Mouse (Mus musculus) neural tube, embryonic 11.5 days (tissue): Measurements from ENCODE around the gene Il6ra. TPM values are rescaled to one million over a fixed set of nuclear protein-coding genes. Genes with fewer than 3 reads are reported as not detected.

ENCODE experiments used
- ATAC-seq: fragments of 200-750 bp; cut with Nextera tagmentation; 2 replicates; pipeline ENCODE4 v1.8.0; 2017; ENCODE audit warnings: moderate number of reproducible peaks, mild to moderate bottlenecking, moderate TSS enrichment, moderate library complexity; ENCODE audit not compliant: insufficient read depth, low FRiP score, low TSS enrichment
- DNase-seq: peaks from one replicate; pipeline ENCODE4 v3.0.0-alpha.2; 2015; ENCODE audit warnings: low spot score
- H3K27ac ChIP-seq: fragments of 300-500 bp; sonication (generic); 2 replicates; pipeline ENCODE4 v1.5.1; 2014; ENCODE audit warnings: low read depth, mild to moderate bottlenecking, low read length
- H3K27me3 ChIP-seq: fragments of 300-500 bp; sonication (generic); 2 replicates; pipeline ENCODE4 v1.6.1; 2014; ENCODE audit warnings: mild to moderate bottlenecking, low read length, mixed read lengths; ENCODE audit not compliant: control insufficient read depth, insufficient read depth
- H3K36me3 ChIP-seq: fragments of 300-500 bp; sonication (generic); 2 replicates; pipeline ENCODE4 v1.6.1; 2014; ENCODE audit warnings: mild to moderate bottlenecking, low read length, moderate library complexity, mixed read lengths; ENCODE audit not compliant: control insufficient read depth, insufficient read depth
- H3K4me1 ChIP-seq: fragments of 300-500 bp; sonication (generic); 2 replicates; pipeline ENCODE4 v1.6.1; 2014; ENCODE audit warnings: low read length, mixed read lengths; ENCODE audit not compliant: control insufficient read depth, insufficient read depth
- H3K4me2 ChIP-seq: fragments of 300-500 bp; sonication (generic); 2 replicates; pipeline ENCODE4 v1.6.1; 2014; ENCODE audit warnings: low read depth, mild to moderate bottlenecking, moderate library complexity
- H3K4me3 ChIP-seq: fragments of 300-500 bp; sonication (generic); 2 replicates; pipeline ENCODE4 v1.5.1; 2014; ENCODE audit warnings: low read depth, low read length
- H3K9ac ChIP-seq: fragments of 300-500 bp; sonication (generic); 2 replicates; pipeline ENCODE4 v1.6.1; 2014; ENCODE audit warnings: mild to moderate bottlenecking, low read length
- H3K9me3 ChIP-seq: fragments of 300-500 bp; sonication (generic); 2 replicates; pipeline ENCODE4 v1.6.1; 2016; ENCODE audit warnings: low read length; ENCODE audit not compliant: control insufficient read depth
- WGBS: fragments of 180-500 bp; shearing (Covaris S2); extraction: QIAGEN DNeasy Blood & Tissue Kit; methylation state at CpG from one replicate; pipeline ENCODE4 v1.1.7; 2014; 5-methylcytosine and 5-hydroxymethylcytosine counted together
- polyA plus RNA-seq: library from polyadenylated mRNA; unstranded; fragments of >200 nt; fragmentation: Nextera tagmentation; extraction: Ambion mirVana; gene quantifications from 2 replicates; pipeline ENCODE4 v1.2.1, GENCODE M21; 2014

Il6ra gene
- polyA plus RNA-seq, 1 experiment from 2014 or later: 0.08 TPM

- 72% methylated on average over 7 of the region's 7 CpGs for WGBS
- ATAC-seq (no peak), DNase-seq (no peak)
- no peak overlapping the region for H3K4me3 ChIP-seq
- no peak overlapping the region for H3K4me2 ChIP-seq
- no peak overlapping the region for H3K9ac ChIP-seq
- H3K9me3 ChIP-seq: no peaks in the 10 kb centered on the region
- no peaks in the 10 kb centered on the region for H3K4me1 ChIP-seq
- H3K27me3 ChIP-seq: no peaks in the 10 kb centered on the region
- H3K36me3 ChIP-seq: no peaks in the 10 kb centered on the region
- no peak overlapping the region for H3K27ac ChIP-seq
Measured at GRCm38 (mm10) chr3:89819897-89820296, 93.1 kb downstream of the Il6ra start.

- no peaks in the 10 kb centered on the region for H3K4me1 ChIP-seq
- ATAC-seq: no peak
- H3K4me2 ChIP-seq: no peak overlapping the region
- no peaks in the 10 kb centered on the region for H3K36me3 ChIP-seq
- H3K27me3 ChIP-seq: no peaks in the 10 kb centered on the region
- no peak overlapping the region for H3K27ac ChIP-seq
- no peak overlapping the region for H3K4me3 ChIP-seq
- H3K9me3 ChIP-seq: no peaks in the 10 kb centered on the region
- WGBS: 85% methylated on average over 3 of the region's 3 CpGs
- no peak for DNase-seq
- H3K9ac ChIP-seq: no peak overlapping the region
Measured at GRCm38 (mm10) chr3:89818605-89819004, 94.4 kb downstream of the Il6ra start.

- WGBS: 62% methylated on average over 4 of the region's 4 CpGs
- Histone ChIP-seq H3K36me3 (no peaks in the 10 kb centered on the region), H3K4me3 (no peak overlapping the region), H3K27me3 (no peaks in the 10 kb centered on the region), H3K9me3 (no peaks in the 10 kb centered on the region), H3K9ac (no peak overlapping the region), H3K4me2 (no peak overlapping the region), H3K27ac (no peak overlapping the region), H3K4me1 (no peaks in the 10 kb centered on the region)
- no peak for DNase-seq
- no peak for ATAC-seq
Measured at GRCm38 (mm10) chr3:89817056-89817455, 95.9 kb downstream of the Il6ra start.

Other genes with a start within 250 kb of the Il6ra start
- 17.3 and 22.0 TPM in 2 replicates for gene Adar, start 198.2 kb downstream of the Il6ra start, polyA plus RNA-seq
- 17.9 and 20.8 TPM in 2 replicates for gene Chrnb2, start 148.6 kb downstream of the Il6ra start, polyA plus RNA-seq
- gene Ube2q1, start 139.6 kb downstream of the Il6ra start, polyA plus RNA-seq: 22.3 and 28.0 TPM in 2 replicates
- gene She, start 81.8 kb downstream of the Il6ra start, polyA plus RNA-seq: 2.5 and 3.4 TPM in 2 replicates
- gene Atp8b2, start 50.3 kb upstream of the Il6ra start, polyA plus RNA-seq: 11.8 and 13.4 TPM in 2 replicates
- 165 and 172 TPM in 2 replicates for gene Hax1, start 85.6 kb upstream of the Il6ra start, polyA plus RNA-seq
- 197 TPM in 2 replicates for gene 4933434E20Rik, start 138.4 kb upstream of the Il6ra start, polyA plus RNA-seq
- 206 and 208 TPM in 2 replicates for gene Ubap2l, start 139.4 kb upstream of the Il6ra start, polyA plus RNA-seq
- 509 and 535 TPM in 2 replicates for gene Tpm3, start 159.5 kb upstream of the Il6ra start, polyA plus RNA-seq
- gene Nup210l, start 190.9 kb upstream of the Il6ra start, polyA plus RNA-seq: 0.41 and 0.66 TPM in 2 replicates